Mouse (Mus musculus) bone marrow macrophage, adult 2 months (primary cell): ENCODE results near the gene 9130213A22Rik.

Experiments
- CTCF ChIP-seq: IDR thresholded peaks from 2 replicates; pipeline ENCODE4 v1.5.1; 2012; ENCODE audit warnings: low read depth, mild to moderate bottlenecking, low read length, moderate library complexity
- POLR2A ChIP-seq: IDR thresholded peaks from 2 replicates; pipeline ENCODE4 v1.6.1; 2012; ENCODE audit warnings: mild to moderate bottlenecking, low read depth, low read length, borderline replicate concordance

GRCm38 (mm10) chr11:69114018-69114417 is 8.4 kb downstream of the 9130213A22Rik start:
- TF ChIP-seq CTCF: no peak
- TF ChIP-seq POLR2A: no peak
